Mouse (Mus musculus) hindbrain, embryonic 13.5 days (tissue): ENCODE measurements around the gene Espn. TPM values are rescaled to one million over a fixed set of nuclear protein-coding genes. Genes with fewer than 3 reads are reported as not detected.
A peak's percentile ranks its signal among the peaks of the same experiment; 100 is the strongest.

Experiments
- ATAC-seq: fragments of 200-750 bp; cut with Nextera tagmentation; 2 replicates; pipeline ENCODE4 v1.8.0; 2017; ENCODE audit warnings: moderate TSS enrichment; ENCODE audit not compliant: low FRiP score
- H3K27ac ChIP-seq: fragments of 300-500 bp; sonication (generic); 2 replicates; pipeline ENCODE4 v1.5.1; 2015; ENCODE audit warnings: inconsistent platforms, mild to moderate bottlenecking, moderate library complexity
- H3K27me3 ChIP-seq: fragments of 300-500 bp; sonication (generic); 2 replicates; pipeline ENCODE4 v1.6.1; 2015; ENCODE audit warnings: mild to moderate bottlenecking, inconsistent platforms
- H3K36me3 ChIP-seq: fragments of 300-500 bp; sonication (generic); 2 replicates; pipeline ENCODE4 v1.6.1; 2015; ENCODE audit warnings: mild to moderate bottlenecking, inconsistent platforms
- H3K4me1 ChIP-seq: fragments of 300-500 bp; sonication (generic); replicated peaks from 2 replicates; pipeline ENCODE4 v1.6.1; 2015; ENCODE audit warnings: inconsistent platforms
- H3K4me2 ChIP-seq: fragments of 300-500 bp; sonication (generic); 2 replicates; pipeline ENCODE4 v1.6.1; 2015; ENCODE audit warnings: inconsistent platforms, mild to moderate bottlenecking, moderate library complexity
- H3K4me3 ChIP-seq: fragments of 300-500 bp; sonication (generic); 2 replicates; pipeline ENCODE4 v1.5.1; 2015; ENCODE audit warnings: mild to moderate bottlenecking, inconsistent platforms
- H3K9ac ChIP-seq: fragments of 300-500 bp; sonication (generic); 2 replicates; pipeline ENCODE4 v1.6.1; 2015; ENCODE audit warnings: mild to moderate bottlenecking, inconsistent platforms
- H3K9me3 ChIP-seq: fragments of 300-500 bp; sonication (generic); 2 replicates; pipeline ENCODE4 v1.6.1; 2016; ENCODE audit warnings: inconsistent platforms
- WGBS: fragments of 180-500 bp; shearing (Covaris S2); methylation state at CpG from one replicate; pipeline ENCODE4 v1.1.7; 2015; 5-methylcytosine and 5-hydroxymethylcytosine counted together
- polyA plus RNA-seq: library from polyadenylated mRNA; unstranded; fragments of >200 nt; fragmentation: Nextera tagmentation; extraction: Ambion mirVana; gene quantifications from 2 replicates; pipeline ENCODE4 v1.2.1, GENCODE M21; 2015

Espn gene
- polyA plus RNA-seq, 1 experiment from 2014 or later = 0.22 TPM

GRCm38 (mm10) chr4:152158585-152159284, 6.6 kb upstream of the Espn start, which contains the start of gene Hes2:
TSS of gene Hes2 (plus strand) at chr4:152158867.
- 5% methylated on average over 35 of the region's 35 CpGs for WGBS
- H3K36me3 ChIP-seq = no peaks in the 10 kb centered on the region
- peak within 1 kb of the TSS; percentile 22 for H3K4me3 ChIP-seq
- ATAC-seq = no peak
- peaks cover 24% of the 10 kb centered on the region for H3K4me1 ChIP-seq
- peak within 1 kb of the TSS; percentile 23 for H3K4me2 ChIP-seq
- no peak within 1 kb of the TSS for H3K9ac ChIP-seq
- H3K27ac ChIP-seq = no peak within 1 kb of the TSS
- H3K27me3 ChIP-seq = peaks cover 89% of the 10 kb centered on the region
- H3K9me3 ChIP-seq = no peaks in the 10 kb centered on the region

GRCm38 (mm10) chr4:152157779-152158584, 5.8 kb upstream of the Espn start:
- H3K27me3 ChIP-seq = peaks cover 93% of the 10 kb centered on the region
- no peaks in the 10 kb centered on the region for H3K9me3 ChIP-seq
- peaks cover 28% of the 10 kb centered on the region for H3K4me1 ChIP-seq
- H3K4me3 ChIP-seq = peak overlapping the region; percentile 22
- 17% methylated on average over 21 of the region's 21 CpGs for WGBS
- H3K4me2 ChIP-seq = peak overlapping the region; percentile 23; the same call in 1 of the 2 replicates
- H3K9ac ChIP-seq = no peak overlapping the region
- ATAC-seq = no peak
- H3K27ac ChIP-seq = no peak overlapping the region
- H3K36me3 ChIP-seq = no peaks in the 10 kb centered on the region

- Histone ChIP-seq H3K27ac (no peak overlapping the region), H3K4me3 (no peak overlapping the region), H3K9ac (no peak overlapping the region), H3K36me3 (no peaks in the 10 kb centered on the region), H3K4me2 (no peak overlapping the region), H3K27me3 (peaks cover 93% of the 10 kb centered on the region), H3K4me1 (peaks cover 34% of the 10 kb centered on the region), H3K9me3 (no peaks in the 10 kb centered on the region)
- no peak for ATAC-seq
- WGBS = 72% methylated on average over 4 of the region's 4 CpGs
Observed at GRCm38 (mm10) chr4:152155019-152155418, 2.8 kb upstream of the Espn start.

GRCm38 (mm10) chr4:152153771-152154177, 1.6 kb upstream of the Espn start:
- H3K9ac ChIP-seq = 0 out of 2 replicates have a peak overlapping the region, but pooled peaks have one; percentile 29
- no peak overlapping the region; the same call in 1 of the 2 replicates for H3K4me3 ChIP-seq
- H3K36me3 ChIP-seq = no peaks in the 10 kb centered on the region
- no peak overlapping the region for H3K27ac ChIP-seq
- peaks cover 93% of the 10 kb centered on the region for H3K27me3 ChIP-seq
- ATAC-seq = no peak
- no peaks in the 10 kb centered on the region for H3K9me3 ChIP-seq
- peaks cover 22% of the 10 kb centered on the region for H3K4me1 ChIP-seq
- peak overlapping the region; percentile 37; the same call in 1 of the 2 replicates for H3K4me2 ChIP-seq
- WGBS = 5% methylated on average over 23 of the region's 23 CpGs

- Histone ChIP-seq H3K4me2 (peak overlapping the region; percentile 50), H3K9ac (no peak overlapping the region), H3K4me3 (peak overlapping the region; percentile 34), H3K4me1 (peaks cover 13% of the 10 kb centered on the region), H3K36me3 (no peaks in the 10 kb centered on the region), H3K27me3 (peaks cover 89% of the 10 kb centered on the region), H3K9me3 (no peaks in the 10 kb centered on the region), H3K27ac (no peak overlapping the region)
- WGBS = 18% methylated on average over 7 of the region's 7 CpGs
- ATAC-seq = peak; percentile 6; the same call in 1 of the 2 replicates
Observed at GRCm38 (mm10) chr4:152151451-152151965, 663 bp downstream of the Espn start.

- peaks cover 93% of the 10 kb centered on the region for H3K27me3 ChIP-seq
- H3K36me3 ChIP-seq = no peaks in the 10 kb centered on the region
- no peak overlapping the region for H3K4me3 ChIP-seq
- no peak overlapping the region for H3K9ac ChIP-seq
- no peaks in the 10 kb centered on the region for H3K9me3 ChIP-seq
- no peak for ATAC-seq
- no peak overlapping the region for H3K4me2 ChIP-seq
- H3K4me1 ChIP-seq = peaks cover 13% of the 10 kb centered on the region
- no peak overlapping the region for H3K27ac ChIP-seq
- 78% methylated on average over 4 of the region's 4 CpGs for WGBS
Observed at GRCm38 (mm10) chr4:152150546-152150945, 1.6 kb downstream of the Espn start.

GRCm38 (mm10) chr4:152146033-152146827, 5.9 kb downstream of the Espn start:
- H3K4me2 ChIP-seq = no peak overlapping the region
- H3K9ac ChIP-seq = no peak overlapping the region
- H3K9me3 ChIP-seq = no peaks in the 10 kb centered on the region
- H3K4me1 ChIP-seq = no peaks in the 10 kb centered on the region
- no peak for ATAC-seq
- no peak overlapping the region for H3K27ac ChIP-seq
- WGBS = 69% methylated on average over 11 of the region's 11 CpGs
- peaks cover 68% of the 10 kb centered on the region for H3K27me3 ChIP-seq
- no peak overlapping the region for H3K4me3 ChIP-seq
- no peaks in the 10 kb centered on the region for H3K36me3 ChIP-seq

GRCm38 (mm10) chr4:152145473-152145872, 6.7 kb downstream of the Espn start:
- 78% methylated on average over 10 of the region's 10 CpGs for WGBS
- Histone ChIP-seq H3K27me3 (peaks cover 68% of the 10 kb centered on the region), H3K4me3 (no peak overlapping the region)

GRCm38 (mm10) chr4:152143632-152144031, 8.5 kb downstream of the Espn start:
- Histone ChIP-seq H3K9me3 (no peaks in the 10 kb centered on the region), H3K4me3 (no peak overlapping the region), H3K36me3 (no peaks in the 10 kb centered on the region), H3K27ac (no peak overlapping the region), H3K9ac (no peak overlapping the region), H3K4me1 (peaks cover 5% of the 10 kb centered on the region), H3K27me3 (peaks cover 62% of the 10 kb centered on the region), H3K4me2 (no peak overlapping the region)
- no peak for ATAC-seq
- 25% methylated on average over 1 of the region's 1 CpGs for WGBS

More at GRCm38 (mm10) chr4:152145473-152145872, 6.7 kb downstream of the Espn start:
- Histone ChIP-seq H3K9me3 (no peaks in the 10 kb centered on the region), H3K27ac (no peak overlapping the region), H3K9ac (no peak overlapping the region), H3K4me2 (no peak overlapping the region), H3K4me1 (no peaks in the 10 kb centered on the region), H3K36me3 (no peaks in the 10 kb centered on the region)
- ATAC-seq = no peak

GRCm38 (mm10) chr4:152141521-152142135, 10.5 kb downstream of the Espn start:
- Histone ChIP-seq H3K36me3 (no peaks in the 10 kb centered on the region), H3K4me1 (peaks cover 9% of the 10 kb centered on the region), H3K4me2 (no peak overlapping the region), H3K9me3 (no peaks in the 10 kb centered on the region), H3K9ac (no peak overlapping the region), H3K4me3 (no peak overlapping the region), H3K27ac (no peak overlapping the region), H3K27me3 (peaks cover 65% of the 10 kb centered on the region)
- WGBS = 54% methylated on average over 8 of the region's 8 CpGs
- ATAC-seq = no peak

- Histone ChIP-seq H3K4me2 (no peak overlapping the region), H3K4me3 (no peak overlapping the region), H3K36me3 (no peaks in the 10 kb centered on the region), H3K9me3 (no peaks in the 10 kb centered on the region), H3K9ac (no peak overlapping the region), H3K27me3 (peaks cover 64% of the 10 kb centered on the region), H3K4me1 (peaks cover 9% of the 10 kb centered on the region), H3K27ac (no peak overlapping the region)
- 36% methylated on average over 6 of the region's 6 CpGs for WGBS
- no peak for ATAC-seq
Observed at GRCm38 (mm10) chr4:152140441-152140840, 11.7 kb downstream of the Espn start.
